Mouse (Mus musculus) spleen, postnatal 4 days (tissue): ENCODE data around the gene Duxf3.
"Not testable (repeated sequence)": the region's sequence is repeated elsewhere in the genome, so short reads cannot be mapped to it uniquely, and the experiment has no call there.

Experiments used
- DNase-seq, 2 experiments: peaks; one replicate each; pipeline ENCODE4 v3.0.0; 2022; ENCODE audit warnings: low spot score in 2 of 2

Gene Duxf3

DNA sequence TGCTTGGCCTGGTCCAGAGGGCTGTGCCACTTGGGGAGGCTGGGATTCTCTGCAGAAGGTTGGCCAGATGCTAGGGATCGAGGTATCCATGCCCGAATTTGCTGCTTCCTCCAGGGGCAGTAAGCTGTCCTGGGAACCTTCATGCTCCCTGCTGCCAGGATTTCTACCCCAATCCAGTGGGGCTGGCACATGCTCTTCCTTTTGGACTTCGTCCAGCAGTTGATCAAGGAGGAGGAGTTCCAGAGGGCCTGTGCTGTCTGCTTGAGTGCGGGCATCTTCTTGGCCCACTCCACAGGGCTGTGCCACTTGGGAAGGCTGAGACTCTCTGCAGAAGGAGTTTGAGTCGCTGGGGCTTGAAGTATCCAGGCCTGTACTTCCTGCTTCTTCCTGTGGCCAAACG lies 9.3 kb downstream of the Duxf3 start:
- DNase-seq: not testable (repeated sequence)

DNA sequence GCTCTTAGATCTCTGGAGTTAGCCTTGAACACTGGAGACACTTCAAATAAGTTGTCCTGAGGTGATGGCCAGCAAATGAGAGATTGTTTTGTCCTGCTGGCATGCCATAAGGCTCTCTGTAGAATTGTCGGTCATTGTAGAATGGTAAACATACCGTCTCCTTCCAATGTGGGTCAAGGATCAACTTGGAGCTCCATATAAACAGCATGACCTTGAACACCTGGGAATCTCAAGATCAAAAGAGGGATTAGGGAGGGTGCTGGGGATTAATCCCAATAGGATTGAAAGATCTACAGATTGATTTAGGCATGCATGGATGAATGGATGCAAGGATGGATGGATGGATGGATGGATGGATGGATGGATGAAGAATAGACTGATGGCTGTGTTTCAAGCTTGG lies 10.9 kb downstream of the Duxf3 start:
- DNase-seq: peak; percentile 55 to 81

DNA sequence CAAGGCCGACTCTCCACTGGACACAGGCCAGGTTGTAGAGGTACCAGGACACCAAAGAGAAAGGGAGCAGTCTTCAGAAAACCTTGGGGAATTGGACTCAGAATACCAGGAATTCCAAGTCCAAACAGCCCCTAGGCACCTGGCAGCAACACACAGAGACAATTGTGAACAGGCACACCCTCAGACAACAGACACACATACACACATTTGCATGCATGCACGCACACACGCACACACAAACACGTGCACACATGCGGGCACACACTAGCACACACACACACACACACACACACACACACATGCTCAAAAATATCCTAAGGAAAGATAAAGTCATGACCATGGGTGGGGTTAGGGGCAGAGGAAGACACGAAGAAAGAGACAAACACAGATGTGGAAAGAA lies 11.7 kb downstream of the Duxf3 start:
- DNase-seq: peak; percentile 33 to 86

DNA sequence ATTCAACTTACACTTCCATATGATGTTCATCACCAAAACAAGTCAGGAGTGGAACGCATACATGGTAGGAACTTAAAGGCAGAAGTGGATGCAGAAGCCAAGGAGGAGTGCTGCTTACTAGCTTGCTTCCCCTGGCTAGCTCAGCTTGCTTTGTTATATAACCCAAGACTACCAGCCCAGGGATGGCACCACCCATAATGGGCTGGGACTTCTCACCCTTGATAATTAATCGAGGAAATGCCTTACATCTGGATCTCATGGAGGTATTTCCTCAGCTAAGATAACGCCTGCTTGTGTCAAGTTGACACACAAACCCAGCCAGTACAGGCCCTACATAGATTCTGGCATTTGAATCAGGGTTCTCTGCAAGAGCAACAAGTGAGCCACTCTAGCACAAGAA lies 15.1 kb downstream of the Duxf3 start:
- DNase-seq: peak; percentile 21 to 68

DNA sequence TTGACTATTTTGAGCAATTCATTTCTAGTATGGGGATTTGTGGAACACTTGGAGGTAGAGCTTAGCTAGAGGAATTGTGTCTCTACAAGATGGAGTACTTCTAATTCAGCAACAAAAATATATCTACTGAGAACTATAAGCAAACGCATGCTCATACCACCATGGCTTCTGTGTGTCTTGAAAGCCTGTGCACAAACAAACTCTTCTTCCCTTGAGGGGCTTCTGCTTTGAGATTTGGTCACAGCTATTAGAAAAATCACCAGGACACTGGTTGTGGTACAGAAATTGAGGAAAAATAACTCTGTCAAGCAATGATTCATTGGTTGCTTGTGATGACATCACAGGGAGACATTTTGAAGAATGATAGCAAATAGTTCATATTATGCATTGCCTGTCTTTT lies 17.1 kb downstream of the Duxf3 start:
- DNase-seq: peak in 1 of 2 experiments; percentile 61

- DNase-seq: peak in 1 of 2 experiments; percentile 68
Measured at GRCm38 (mm10) chr10:58214934-58215333, 17.5 kb downstream of the Duxf3 start.

DNA sequence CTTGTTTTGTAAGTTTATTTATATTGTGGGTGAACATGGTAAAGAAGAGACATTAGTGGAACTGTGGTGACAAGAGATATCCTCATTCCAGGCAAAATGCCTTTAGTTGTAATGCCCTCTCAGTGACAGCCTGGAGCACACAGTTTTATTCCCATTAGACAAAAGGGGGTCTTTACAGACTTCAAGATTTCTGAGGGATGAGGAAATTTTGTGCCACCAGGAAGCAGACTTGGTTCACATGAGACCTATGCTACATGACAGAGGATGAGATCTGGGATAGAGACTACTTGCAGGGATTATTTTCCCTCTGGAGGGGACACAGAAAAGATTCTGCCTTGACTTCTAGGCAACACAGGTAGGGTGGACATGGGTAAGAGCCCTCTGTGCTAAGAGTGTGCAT lies 18.0 kb downstream of the Duxf3 start:
- peak in 1 of 2 experiments; percentile 63 for DNase-seq

- DNase-seq: peak; percentile 22 to 72
Measured at GRCm38 (mm10) chr10:58212230-58212629, 20.2 kb downstream of the Duxf3 start.

GRCm38 (mm10) chr10:58211213-58211612 lies 21.3 kb downstream of the Duxf3 start:
- peak in 1 of 2 experiments; percentile 65 for DNase-seq

DNA sequence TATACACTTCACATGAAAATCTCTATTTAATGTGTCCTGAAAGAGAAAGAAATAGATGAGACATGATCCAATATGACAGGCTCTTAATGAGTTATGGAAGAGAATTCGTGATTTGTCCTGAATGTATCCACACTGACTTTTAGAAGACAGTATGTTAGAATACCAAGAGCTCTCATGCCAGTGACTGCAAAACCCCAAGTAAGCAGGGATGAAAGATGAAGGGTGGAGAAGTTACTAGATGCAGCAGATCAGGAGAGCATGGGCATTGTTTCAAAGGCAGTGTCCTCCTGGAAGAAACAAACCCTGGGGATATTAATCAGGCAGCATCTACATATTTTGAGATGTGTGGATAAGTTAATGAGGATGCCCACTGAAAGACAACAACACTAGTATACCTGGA lies 22.0 kb downstream of the Duxf3 start:
- DNase-seq: peak in 1 of 2 experiments; percentile 65

DNA sequence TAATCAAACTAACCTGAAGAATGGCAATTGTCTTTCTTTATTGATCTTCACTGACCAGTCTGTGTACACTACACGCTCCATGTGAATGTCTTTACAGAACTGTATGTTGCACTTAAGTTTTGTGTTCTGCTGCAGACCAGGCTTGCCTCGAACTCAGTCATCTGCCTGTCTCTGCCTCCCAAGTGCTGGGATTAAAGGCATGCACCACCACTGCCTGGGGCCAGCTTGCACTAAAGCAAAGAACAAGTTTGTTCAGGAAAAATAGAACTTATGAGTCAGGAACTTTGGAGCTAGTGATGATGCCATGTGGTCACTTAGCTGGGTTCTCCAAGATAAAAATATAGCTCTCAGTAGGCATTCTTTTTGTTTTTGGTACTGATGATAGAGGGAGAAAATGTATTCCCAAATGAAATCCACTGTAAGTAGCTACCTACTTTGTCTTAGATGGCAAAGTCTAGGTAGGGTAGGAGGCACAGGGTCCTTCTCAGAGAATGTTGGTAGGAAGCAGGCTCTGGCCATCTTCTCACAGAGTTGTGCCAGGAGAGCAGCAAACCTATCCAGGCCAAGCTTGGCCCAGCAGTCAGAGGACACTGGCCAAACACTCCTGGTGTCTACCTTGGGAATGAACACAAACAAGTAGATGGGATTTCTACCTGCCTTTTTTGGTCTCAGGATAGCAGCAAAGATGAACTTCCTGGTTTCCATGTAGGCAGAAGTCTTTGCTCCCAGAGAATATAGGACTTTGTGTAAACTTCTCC lies 22.6 kb downstream of the Duxf3 start:
- DNase-seq: peak; percentile 16 to 69

- DNase-seq: peak in 1 of 2 experiments; percentile 62
Measured at GRCm38 (mm10) chr10:58206639-58207404, 25.7 kb downstream of the Duxf3 start.

DNA sequence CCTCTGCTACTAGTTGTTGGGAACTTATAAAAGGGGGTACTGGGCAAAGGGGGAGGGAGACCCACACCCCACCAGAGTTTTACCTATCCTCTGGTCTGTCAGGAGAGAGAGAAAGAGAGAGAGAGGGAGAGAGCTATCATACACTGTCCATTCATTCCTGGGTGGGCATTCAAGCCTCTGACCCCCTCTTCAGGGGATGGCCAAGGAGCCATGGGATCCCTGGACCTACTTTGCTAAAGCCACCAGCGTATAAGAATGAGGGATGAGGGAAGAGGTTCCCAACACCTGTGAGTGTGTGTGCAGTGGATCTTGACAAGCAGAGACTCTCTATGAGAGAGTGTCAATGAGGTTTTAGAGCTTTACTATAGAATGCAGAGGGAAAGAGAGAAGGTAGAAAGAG lies 26.5 kb downstream of the Duxf3 start:
- DNase-seq: peak; percentile 24 to 64
